Mouse (Mus musculus): ENCODE results near the gene Gm45233.
A peak's percentile ranks its signal among the peaks of the same experiment; 100 is the strongest.
"Not testable (repeated sequence)": the region's sequence is repeated elsewhere in the genome, so short reads cannot be mapped to it uniquely, and the experiment has no call there.

The Gm45233 gene

DNA sequence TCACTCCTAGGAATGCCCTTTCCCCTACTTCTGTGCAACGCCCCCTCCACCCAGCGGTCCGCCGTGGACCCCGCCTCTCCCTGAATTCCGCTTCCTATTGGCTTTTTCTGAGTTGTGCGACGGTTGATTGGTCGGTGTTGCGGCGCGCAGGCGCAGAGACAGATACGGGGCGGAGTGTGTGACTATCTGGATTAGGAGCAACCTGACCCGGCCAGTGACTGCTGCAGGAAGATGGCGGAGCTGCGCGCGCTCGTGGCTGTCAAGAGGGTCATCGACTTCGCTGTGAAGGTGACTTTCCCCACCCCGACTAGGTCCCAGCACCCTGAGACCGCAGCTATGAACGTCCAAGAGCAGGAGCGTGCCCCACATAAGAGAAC lies at the start of gene Gm45233, which contains the start of gene Etfb:
Gene Gm45233, plus strand, starts transcription at position 212 of the 377 bp plus-strand sequence.
Gene Etfb, plus strand, starts transcription at position 167 of the 377 bp plus-strand sequence.
- peak; percentile 90 to 94 for DNase-seq (ENCODE audit: low spot score in 2 of 2)

DNA sequence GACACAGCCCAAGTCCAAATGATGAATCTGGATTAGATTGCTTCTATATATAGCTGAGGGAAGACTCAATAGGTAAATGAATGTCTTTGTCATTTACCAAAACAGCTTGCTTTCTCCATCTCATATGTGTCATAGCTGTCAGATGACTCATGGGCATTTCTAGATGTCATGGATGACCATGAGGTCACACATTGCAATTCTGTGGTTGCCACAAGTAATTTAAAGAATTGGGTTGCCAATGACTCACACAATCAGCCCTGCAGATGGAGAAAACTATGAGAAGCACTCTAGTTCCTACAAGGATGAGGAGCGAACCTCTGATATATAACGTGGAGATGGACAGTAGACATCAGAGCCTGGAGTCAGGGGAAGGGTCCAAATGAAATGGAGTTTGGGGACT lies 44.4 kb upstream of the Gm45233 start:
- no peak for DNase-seq (ENCODE audit: low spot score in 2 of 2)

- no peak for DNase-seq (ENCODE audit: low spot score in 2 of 2)
These were observed 41.2 kb upstream of the Gm45233 start for GRCm38 (mm10) chr7:43402718-43403117.

GRCm38 (mm10) chr7:43407573-43407972 lies 36.4 kb upstream of the Gm45233 start:
- no peak for DNase-seq (ENCODE audit: low spot score in 2 of 2)

DNA sequence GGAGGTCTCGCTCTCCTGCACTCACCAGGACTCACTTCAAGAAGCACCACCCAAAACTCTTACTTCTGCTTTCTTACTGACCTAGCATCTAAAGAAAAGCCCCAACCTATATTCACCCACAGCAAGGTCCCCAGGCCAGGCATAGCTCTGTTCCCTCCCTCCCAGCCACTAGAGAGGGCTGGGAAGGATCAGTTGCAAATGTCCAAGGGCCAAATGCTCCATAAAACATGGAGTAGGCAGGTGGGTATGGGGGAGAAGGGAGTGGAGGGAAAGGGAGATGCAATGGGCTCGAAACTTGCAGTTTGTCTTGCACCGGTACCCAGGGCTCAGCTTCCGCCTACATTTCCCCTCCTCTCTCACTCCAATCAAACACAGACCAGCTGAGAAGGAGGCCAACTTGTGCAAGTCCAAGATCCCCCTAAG lies 35.8 kb upstream of the Gm45233 start, which contains the start of gene Siglecg:
Gene Siglecg, plus strand, starts transcription at position 74 of the 423 bp plus-strand sequence.
- DNase-seq (ENCODE audit: low spot score in 2 of 2), result peak; percentile 30 to 71

DNA sequence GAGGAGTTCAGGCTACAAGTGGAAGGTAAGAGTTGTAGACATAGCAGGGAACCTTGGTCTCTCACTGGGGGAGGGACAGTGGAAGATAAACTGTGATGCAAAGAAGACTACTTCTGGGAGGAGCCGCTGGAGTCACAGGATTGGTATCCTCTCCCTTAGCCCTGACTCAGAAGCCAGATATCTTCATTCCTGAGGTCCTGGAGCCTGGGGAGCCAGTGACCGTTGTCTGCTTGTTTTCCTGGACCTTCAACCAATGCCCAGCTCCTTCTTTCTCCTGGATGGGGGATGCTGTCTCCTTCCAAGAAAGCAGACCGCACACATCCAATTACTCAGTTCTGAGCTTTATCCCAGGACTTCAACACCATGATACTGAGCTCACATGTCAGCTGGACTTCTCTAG lies 34.8 kb upstream of the Gm45233 start:
- DNase-seq (ENCODE audit: low spot score in 2 of 2), result no peak

GRCm38 (mm10) chr7:43411724-43412123 lies 32.2 kb upstream of the Gm45233 start:
- DNase-seq (ENCODE audit: low spot score in 2 of 2), result not testable (repeated sequence)

DNA sequence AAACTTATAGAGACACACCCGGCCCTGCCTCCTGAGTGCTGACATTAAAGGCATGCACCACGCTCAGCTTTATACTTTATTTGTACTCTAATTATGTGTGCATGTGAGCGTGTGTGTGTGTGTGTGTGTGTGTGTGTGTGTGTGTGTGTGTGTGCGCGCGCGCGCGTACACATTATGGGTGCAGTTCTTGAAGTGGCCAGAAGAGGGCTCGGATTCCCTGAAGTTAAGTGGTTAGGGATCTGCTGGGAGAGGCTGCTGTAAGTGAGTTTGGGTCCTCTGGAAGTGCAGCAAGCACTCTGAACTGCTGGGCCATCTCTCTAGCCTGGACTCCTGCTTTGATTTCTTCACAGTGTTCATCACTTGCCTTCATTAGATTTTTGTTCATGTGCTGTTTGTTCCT lies 26.6 kb upstream of the Gm45233 start:
- DNase-seq (ENCODE audit: low spot score in 2 of 2), result no peak

DNA sequence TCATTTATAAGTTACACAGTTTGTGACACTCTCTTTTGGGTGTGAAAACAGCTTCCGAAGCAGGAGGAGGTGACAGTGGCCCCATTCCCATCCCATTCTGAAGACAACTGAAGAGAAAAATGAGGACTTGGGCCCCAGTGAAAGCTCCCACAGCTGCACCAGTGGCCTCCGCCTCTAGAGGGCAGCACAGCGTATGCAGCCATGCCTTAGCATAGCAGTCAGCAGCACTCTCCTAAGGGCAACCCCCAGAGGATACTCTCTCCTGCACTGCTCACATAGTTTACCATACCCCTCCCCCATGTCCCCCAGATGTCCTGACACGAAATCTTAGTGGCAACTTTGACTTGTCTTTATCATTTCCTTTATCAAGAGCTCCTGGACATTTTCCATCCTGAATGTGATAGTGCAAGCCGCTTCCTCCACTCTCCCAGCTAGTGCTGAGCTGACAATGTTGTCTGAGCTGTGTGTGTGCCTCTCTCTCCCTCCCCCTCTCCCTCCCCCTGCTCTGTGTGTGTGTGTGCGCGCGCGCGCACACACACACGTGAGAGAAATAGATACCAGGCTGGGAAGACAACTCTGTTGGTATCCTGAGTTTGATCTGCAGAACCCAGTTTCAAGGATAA lies 20.8 kb upstream of the Gm45233 start:
- DNase-seq (ENCODE audit: low spot score in 2 of 2), result peak; percentile 78 to 93

- no peak for DNase-seq (ENCODE audit: low spot score in 2 of 2)
These were observed 19.8 kb upstream of the Gm45233 start for GRCm38 (mm10) chr7:43423991-43424625.

GRCm38 (mm10) chr7:43427406-43427805 lies 16.5 kb upstream of the Gm45233 start, which contains the start of gene Lim2:
Gene Lim2, plus strand, starts transcription at chr7:43427670.
- DNase-seq (ENCODE audit: low spot score in 2 of 2), result no peak

GRCm38 (mm10) chr7:43429500-43429899 lies 14.4 kb upstream of the Gm45233 start:
- DNase-seq (ENCODE audit: low spot score in 2 of 2), result no peak

- DNase-seq (ENCODE audit: low spot score in 2 of 2), result no peak
These were observed 11.0 kb upstream of the Gm45233 start for GRCm38 (mm10) chr7:43432891-43433290.

DNA sequence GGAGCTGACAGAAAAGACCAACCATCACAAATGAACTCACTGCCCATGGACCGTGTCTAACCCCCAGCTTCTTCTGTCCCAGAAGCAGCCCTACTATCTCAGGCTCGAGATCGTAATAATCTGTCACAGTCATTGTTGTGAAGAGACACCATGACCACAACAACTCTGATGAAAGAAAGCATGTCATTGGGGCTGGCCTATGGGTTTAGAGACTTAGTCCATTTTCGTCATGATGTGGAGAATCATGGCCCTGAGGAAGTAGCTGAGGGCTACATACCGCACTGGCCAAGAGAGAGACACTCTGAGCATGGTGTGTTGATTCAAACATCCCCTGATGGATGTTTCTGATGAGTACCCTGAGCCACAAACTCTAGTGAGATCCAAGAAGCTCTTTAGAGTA lies 9.3 kb upstream of the Gm45233 start:
- DNase-seq (ENCODE audit: low spot score in 2 of 2), result no peak

- no peak for DNase-seq (ENCODE audit: low spot score in 2 of 2)
These were observed 7.3 kb upstream of the Gm45233 start, which contains the start of gene Nkg7 for GRCm38 (mm10) chr7:43436341-43437255. Gene Nkg7, plus strand, starts transcription at chr7:43437073.

- no peak for DNase-seq (ENCODE audit: low spot score in 2 of 2)
These were observed 5.3 kb upstream of the Gm45233 start for GRCm38 (mm10) chr7:43438611-43439010.

DNA sequence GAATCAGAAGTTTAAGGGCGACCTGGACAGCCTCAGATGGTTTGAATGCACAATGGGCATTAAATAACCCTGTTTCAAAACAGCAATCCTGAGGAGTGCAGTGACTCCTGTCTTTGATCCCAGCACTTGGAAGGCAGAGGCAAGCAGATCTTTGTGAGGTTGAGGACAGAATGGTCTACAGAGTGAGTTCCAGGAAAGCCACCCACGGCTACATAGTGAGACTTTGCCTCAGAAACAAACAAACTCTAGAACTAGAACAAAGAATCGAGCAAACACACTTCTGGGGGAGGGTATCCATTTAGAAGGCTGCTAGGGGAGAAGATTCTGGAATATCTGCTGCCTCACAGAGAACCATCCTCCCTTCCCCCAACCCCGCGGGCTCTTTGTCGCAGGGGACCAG lies 3.4 kb upstream of the Gm45233 start, which contains the start of gene Cldnd2:
Gene Cldnd2, plus strand, starts transcription at position 301 of the 400 bp plus-strand sequence.
- no peak for DNase-seq (ENCODE audit: low spot score in 2 of 2)

- no peak for DNase-seq (ENCODE audit: low spot score in 2 of 2)
These were observed 2.9 kb upstream of the Gm45233 start for GRCm38 (mm10) chr7:43441071-43441470.

- DNase-seq (ENCODE audit: low spot score in 2 of 2), result no peak
These were observed 1.2 kb upstream of the Gm45233 start for GRCm38 (mm10) chr7:43442684-43443083.

DNA sequence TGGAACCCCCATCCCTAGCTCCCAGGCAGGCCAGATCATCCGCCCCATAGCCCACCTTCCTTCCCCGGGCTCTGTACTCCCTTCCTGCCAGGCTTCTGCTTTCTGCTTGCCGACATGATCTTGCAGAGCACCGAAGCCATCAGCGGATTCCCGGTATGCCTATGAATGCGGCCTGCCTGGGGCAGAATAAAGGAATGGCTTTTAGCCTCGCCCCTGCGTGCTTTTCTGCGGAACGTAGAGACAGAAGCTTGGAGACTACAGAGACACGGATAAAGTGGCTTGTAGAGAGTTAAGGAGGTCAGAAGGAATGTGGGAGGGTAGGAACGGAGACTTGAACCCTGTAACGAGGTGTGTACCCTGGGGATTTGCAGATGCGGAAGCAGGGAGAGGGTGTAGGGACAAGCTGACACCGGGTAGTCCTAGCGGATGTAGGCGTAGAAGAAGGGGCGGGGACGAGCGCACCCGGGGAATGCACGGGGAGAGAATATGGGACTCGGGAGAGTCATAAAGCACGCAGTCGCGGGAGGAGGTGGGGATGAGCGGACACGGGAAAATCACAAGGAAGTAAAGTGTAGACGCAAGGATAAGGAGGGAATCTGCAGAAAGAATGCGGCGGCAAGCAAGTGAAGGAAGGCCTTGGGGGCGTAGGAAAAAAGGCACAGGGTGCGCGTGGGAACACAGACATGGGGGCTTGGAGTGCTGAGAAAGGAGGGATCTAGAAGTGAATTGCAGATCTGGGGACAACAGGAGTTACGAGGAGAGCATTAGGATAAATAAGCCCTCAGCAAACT lies 607 bp upstream of the Gm45233 start:
- DNase-seq (ENCODE audit: low spot score in 2 of 2), result peak; percentile 70 to 83

DNA sequence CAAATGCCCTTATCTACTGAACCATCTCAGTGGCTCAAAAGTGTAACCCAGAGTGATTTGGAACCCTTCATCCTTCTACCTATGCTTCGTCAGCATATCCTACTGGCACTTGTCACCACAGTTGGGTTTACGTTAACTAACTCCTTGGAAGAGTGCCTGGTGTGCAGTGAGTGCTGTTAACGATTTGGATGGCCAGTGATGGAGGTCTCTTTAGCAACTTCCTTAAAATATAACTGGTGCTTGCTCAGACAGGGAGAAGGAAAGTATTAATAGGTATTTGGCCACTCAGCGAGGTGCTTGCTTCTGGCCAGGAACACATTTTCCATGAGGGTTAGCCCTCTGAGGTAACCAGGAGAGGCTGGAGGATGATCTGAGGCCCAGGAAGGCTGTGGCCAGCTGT lies 3.9 kb downstream of the Gm45233 start:
- DNase-seq (ENCODE audit: low spot score in 2 of 2), result no peak

All from spleen, postnatal 4 days (tissue).